Mouse (Mus musculus) neural tube, postnatal 0 days (tissue): ENCODE measurements around the gene Rad51b. TPM values are rescaled to one million over a fixed set of nuclear protein-coding genes. Genes with fewer than 3 reads are reported as not detected.

Experiments used
- polyA plus RNA-seq: library from polyadenylated mRNA; unstranded; fragments of >200 nt; fragmentation: Nextera tagmentation; extraction: Ambion mirVana; gene quantifications from 2 replicates; pipeline ENCODE4 v1.2.1, GENCODE M21; 2015

Gene Rad51b
- 0.83 and 1.2 TPM in 2 replicates for polyA plus RNA-seq

DNA sequence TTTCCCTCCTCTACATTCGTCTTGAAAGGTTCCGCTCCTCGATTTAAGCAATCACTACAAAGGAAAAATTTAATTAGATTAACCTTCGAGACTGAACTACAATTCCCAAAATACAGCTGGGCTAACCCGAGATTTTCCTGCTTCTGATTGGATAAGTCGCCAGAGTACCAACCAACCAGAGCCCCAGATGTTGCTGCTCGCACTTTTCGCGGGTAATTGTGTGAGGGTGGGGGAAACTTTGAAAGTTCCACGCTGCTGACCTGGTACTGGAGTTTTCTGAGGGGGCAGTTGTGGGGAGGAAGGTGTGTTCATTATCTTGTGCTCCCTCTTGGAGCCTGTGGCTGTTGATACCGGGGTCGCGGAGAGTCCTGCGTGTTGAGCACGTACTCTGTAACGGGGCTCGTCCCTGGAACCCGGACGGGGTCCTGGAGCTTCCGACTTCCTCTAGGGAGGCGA lies at the start of gene Rad51b:
Rad51b (plus strand) TSS at position 162 of the 456 bp plus-strand sequence.

DNA sequence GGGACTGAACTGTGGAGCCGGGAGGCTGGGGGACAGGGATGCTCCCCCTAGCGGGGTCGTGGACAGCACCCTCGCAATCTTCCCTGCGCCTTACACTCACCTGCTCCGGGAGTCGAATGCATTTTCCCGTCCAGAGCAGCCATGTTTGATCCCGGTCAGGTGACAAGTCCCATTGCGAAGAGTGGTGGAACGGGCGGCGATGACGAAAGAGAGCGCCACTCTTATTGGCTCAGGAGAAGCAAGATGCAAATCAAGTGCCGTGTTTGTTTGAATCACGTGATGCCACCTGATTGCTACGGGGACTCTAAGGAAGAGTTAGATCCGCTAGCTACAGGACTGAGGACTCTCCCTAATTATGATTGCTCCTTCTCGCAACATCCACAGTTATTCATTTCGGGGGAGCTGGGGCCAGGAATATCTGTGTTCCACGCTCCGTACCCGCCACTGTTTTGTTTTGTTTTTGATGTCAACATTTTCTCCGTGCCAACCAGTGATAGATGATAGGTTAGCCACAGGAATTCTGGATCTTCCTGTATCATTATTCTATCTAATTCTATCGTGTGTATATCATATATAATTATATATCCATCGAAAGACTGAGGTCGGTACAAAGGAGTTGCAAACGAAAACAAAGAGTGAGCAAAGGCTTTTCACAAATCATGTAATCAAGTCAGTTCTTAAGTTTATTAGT lies 811 bp upstream of the Rad51b start, which contains the start of gene Zfyve26:
Zfyve26 (minus strand) TSS at position 179 of the 691 bp plus-strand sequence.

Other genes with a start within 250 kb of the Rad51b start
- gene Pigh, start 207.6 kb upstream of the Rad51b start, polyA plus RNA-seq = 17.6 and 19.1 TPM in 2 replicates
- 17.0 and 17.7 TPM in 2 replicates for gene Arg2, start 166.5 kb upstream of the Rad51b start, polyA plus RNA-seq
- gene Vti1b, start 124.6 kb upstream of the Rad51b start, polyA plus RNA-seq = 221 and 227 TPM in 2 replicates
- gene Rdh11, start 105.0 kb upstream of the Rad51b start, polyA plus RNA-seq = 31.0 and 35.7 TPM in 2 replicates
- 0.58 and 0.75 TPM in 2 replicates for gene Rdh12, start 88.4 kb upstream of the Rad51b start, polyA plus RNA-seq
- 7.6 and 9.1 TPM in 2 replicates for gene Zfyve26, start 978 bp upstream of the Rad51b start, polyA plus RNA-seq